Mouse (Mus musculus) CH12.LX (cell line): ENCODE data around the gene Fmnl1. TPM values are rescaled to one million over a fixed set of nuclear protein-coding genes. Genes with fewer than 3 reads are reported as not detected.

Experiments used
- DNase-seq: peaks from one replicate; pipeline ENCODE4 v3.0.0-alpha.2; 2013; ENCODE audit errors: extremely low read depth
- H3K27ac ChIP-seq: 2 replicates; pipeline ENCODE4 v1.5.1; 2012; ENCODE audit warnings: low read depth, mild to moderate bottlenecking, control low read depth, moderate library complexity; ENCODE audit not compliant: insufficient read depth
- H3K27me3 ChIP-seq: replicated peaks from 2 replicates; pipeline ENCODE3; 2012; ENCODE audit warnings: inconsistent platforms
- H3K36me3 ChIP-seq, 2 experiments: replicated peaks in 1 of 2; 2 replicates each; pipeline versions ENCODE3 to v1.6.1; 2012; ENCODE audit warnings: inconsistent platforms in 1 of 2, low read length in 1 of 2, mild to moderate bottlenecking in 1 of 2, mixed read lengths in 1 of 2, moderate library complexity in 1 of 2; ENCODE audit not compliant: control insufficient read depth in 1 of 2, insufficient read depth in 1 of 2
- H3K4me1 ChIP-seq, 2 experiments: 2 replicates each; pipeline ENCODE4 v1.6.1; 2012; ENCODE audit warnings: inconsistent platforms in 1 of 2, moderate library complexity in 1 of 2; ENCODE audit not compliant: insufficient read depth in 2 of 2, control insufficient read depth in 1 of 2
- H3K4me2 ChIP-seq: 2 replicates; pipeline ENCODE4 v1.6.1; 2012; ENCODE audit warnings: low read depth, mild to moderate bottlenecking, control low read depth; ENCODE audit not compliant: poor library complexity, insufficient read depth, severe bottlenecking
- H3K4me3 ChIP-seq, 3 experiments: fragments of 150-350 bp in 1 of 3; sonication (generic) in 1 of 3; replicated peaks in 1 of 3; 2 replicates each; pipeline versions ENCODE3 to v1.5.1; 2011 to 2012; ENCODE audit warnings: low read depth in 2 of 3, low read length in 2 of 3, mild to moderate bottlenecking in 2 of 3, moderate library complexity in 2 of 3, control low read depth in 1 of 3, improper control_type of control experiment in 1 of 3, inconsistent platforms in 1 of 3, mixed read lengths in 1 of 3; ENCODE audit not compliant: poor library complexity in 1 of 3
- H3K79me2 ChIP-seq: replicated peaks from 2 replicates; pipeline ENCODE4 v1.6.1; 2012; ENCODE audit warnings: mild to moderate bottlenecking, moderate library complexity; ENCODE audit not compliant: control insufficient read depth, poor library complexity, insufficient read depth, severe bottlenecking; ENCODE audit errors: extremely low read depth
- H3K9ac ChIP-seq: 2 replicates; pipeline ENCODE4 v1.6.1; 2012; ENCODE audit warnings: low read depth, mild to moderate bottlenecking, control low read depth, moderate library complexity; ENCODE audit not compliant: insufficient read depth
- H3K9me3 ChIP-seq: replicated peaks from 2 replicates; pipeline ENCODE3; 2012; ENCODE audit warnings: low read length, inconsistent platforms, mixed read lengths
- CHD1 ChIP-seq: IDR thresholded peaks from 2 replicates; pipeline ENCODE4 v1.6.1; 2012; ENCODE audit warnings: low read depth, low read length, improper control_type of control experiment, inconsistent platforms
- CHD2 ChIP-seq: IDR thresholded peaks from 2 replicates; pipeline ENCODE4 v1.6.1; 2011; ENCODE audit warnings: low read length, improper control_type of control experiment
- ELF1 ChIP-seq: IDR thresholded peaks from 2 replicates; pipeline ENCODE4 v1.6.1; 2014; ENCODE audit warnings: low read depth, mild to moderate bottlenecking, inconsistent platforms, low read length, improper control_type of control experiment
- EP300 ChIP-seq: IDR thresholded peaks from 2 replicates; pipeline ENCODE4 v1.6.1; 2011; ENCODE audit warnings: low read length, improper control_type of control experiment
- ETS1 ChIP-seq: conservative IDR thresholded peaks from 2 replicates; pipeline ENCODE4 v1.6.1; 2012; ENCODE audit warnings: low read depth, mild to moderate bottlenecking, inconsistent platforms, low read length, improper control_type of control experiment, moderate library complexity
- HCFC1 ChIP-seq: IDR thresholded peaks from 2 replicates; pipeline ENCODE4 v1.6.1; 2012; ENCODE audit warnings: low read depth, mild to moderate bottlenecking, inconsistent platforms, low read length, improper control_type of control experiment
- MAFK ChIP-seq: IDR thresholded peaks from 2 replicates; pipeline ENCODE4 v1.6.1; 2011; ENCODE audit warnings: low read length, improper control_type of control experiment; ENCODE audit not compliant: insufficient replicate concordance
- MAX ChIP-seq: IDR thresholded peaks from 2 replicates; pipeline ENCODE4 v1.6.1; 2011; ENCODE audit warnings: low read length, improper control_type of control experiment
- MEF2A ChIP-seq: IDR thresholded peaks from 2 replicates; pipeline ENCODE4 v1.6.1; 2014; ENCODE audit warnings: low read depth, mild to moderate bottlenecking, inconsistent platforms, low read length, improper control_type of control experiment, borderline replicate concordance
- MXI1 ChIP-seq: IDR thresholded peaks from 2 replicates; pipeline ENCODE4 v1.6.1; 2011; ENCODE audit warnings: mild to moderate bottlenecking, low read depth, low read length, improper control_type of control experiment
- NELFE ChIP-seq: IDR thresholded peaks from 2 replicates; pipeline ENCODE4 v1.6.1; 2011; ENCODE audit warnings: low read depth, low read length, improper control_type of control experiment
- POLR2A ChIP-seq: IDR thresholded peaks from 2 replicates; pipeline ENCODE4 v1.6.1; 2011; ENCODE audit warnings: low read depth, mild to moderate bottlenecking, improper control_type of control experiment, low read length
- POLR2AphosphoS2 ChIP-seq: IDR thresholded peaks from 2 replicates; pipeline ENCODE4 v1.6.1; 2011; ENCODE audit warnings: low read depth, low read length, improper control_type of control experiment
- RCOR1 ChIP-seq: conservative IDR thresholded peaks from 2 replicates; pipeline ENCODE4 v1.6.1; 2012; ENCODE audit warnings: low read depth, mild to moderate bottlenecking, inconsistent platforms, low read length, improper control_type of control experiment
- SIN3A ChIP-seq: IDR thresholded peaks from 2 replicates; pipeline ENCODE4 v1.6.1; 2012; ENCODE audit warnings: low read length, improper control_type of control experiment, inconsistent platforms
- TBP ChIP-seq: conservative IDR thresholded peaks from 2 replicates; pipeline ENCODE4 v1.6.1; 2011; ENCODE audit warnings: low read depth, low read length, improper control_type of control experiment
- USF2 ChIP-seq: conservative IDR thresholded peaks from 2 replicates; pipeline ENCODE4 v1.6.1; 2011; ENCODE audit warnings: low read depth, low read length, improper control_type of control experiment
- ZMIZ1 ChIP-seq: IDR thresholded peaks from 2 replicates; pipeline ENCODE4 v1.6.1; 2012; ENCODE audit warnings: low read depth, mild to moderate bottlenecking, inconsistent platforms, low read length, improper control_type of control experiment
- ZNF384 ChIP-seq: IDR thresholded peaks from 2 replicates; pipeline ENCODE4 v1.6.1; 2012; ENCODE audit warnings: low read depth, low read length, improper control_type of control experiment, inconsistent platforms
- dilution Hi-C: fragments of 300-500 bp; cut with MboI; formaldehyde crosslinking; loops from 2 replicates; pipeline ENCODE4 v1.14.3; 2020; ENCODE audit warnings: low sequenced_read_pairs; ENCODE audit not compliant: extremely low pct_unique_long_range_greater_than_20kb, extremely low pct_ligation_motif_present
- in situ Hi-C: fragments of 300-500 bp; cut with MboI; formaldehyde crosslinking; loops from 3 replicates; pipeline ENCODE4 v1.14.3; 2019; ENCODE audit warnings: low sequenced_read_pairs, low pct_ligation_motif_present, low pct_unique_long_range_greater_than_20kb, mixed read lengths
- polyA plus RNA-seq: library from polyadenylated mRNA; unstranded; fragments of >175 nt; gene quantifications from 2 replicates; pipeline ENCODE4 v1.2.1, GENCODE M21; 2012; ENCODE audit warnings: low read depth; ENCODE audit not compliant: insufficient read length
- total RNA-seq, 2 experiments: library from RNA; depleted of rRNA; stranded (reverse); fragments of 300-350 nt in 1 of 2; fragments of >200 nt in 1 of 2; gene quantifications; 2 replicates each; pipeline ENCODE4 v1.2.3; 2012 to 2014

Fmnl1 gene
- total and polyA plus RNA-seq, 3 experiments: 6.9 to 118 (median 35.0) TPM

- dilution Hi-C loops (no loop called here), in situ Hi-C loops (no loop called here)
- peaks cover 6 to 58% of the 10 kb centered on the region in 2 experiments for H3K4me1 ChIP-seq
- no peaks in the 10 kb centered on the region for H3K27me3 ChIP-seq
- H3K36me3 ChIP-seq: peaks cover 23 to 51% of the 10 kb centered on the region in 2 experiments
- H3K9me3 ChIP-seq: no peaks in the 10 kb centered on the region
- H3K79me2 ChIP-seq: peaks cover 37% of the 10 kb centered on the region
- peak overlapping the region; percentile 53; the same call in 1 of the 2 replicates for H3K27ac ChIP-seq
- DNase-seq: peak; percentile 51
- H3K4me3 ChIP-seq: peak overlapping the region; percentile 55 to 85 (median 56)
- peak overlapping the region; percentile 99 for H3K9ac ChIP-seq
- peak; percentile 97 for TF ChIP-seq TBP
- peak; percentile 55; the same call in 1 of the 2 replicates for TF ChIP-seq CHD1
- TF ChIP-seq ZNF384: no peak
- peak overlapping the region; percentile 86 for H3K4me2 ChIP-seq
Observed at GRCm38 (mm10) chr11:103134221-103134620, 36.7 kb upstream of the Fmnl1 start.

DNA sequence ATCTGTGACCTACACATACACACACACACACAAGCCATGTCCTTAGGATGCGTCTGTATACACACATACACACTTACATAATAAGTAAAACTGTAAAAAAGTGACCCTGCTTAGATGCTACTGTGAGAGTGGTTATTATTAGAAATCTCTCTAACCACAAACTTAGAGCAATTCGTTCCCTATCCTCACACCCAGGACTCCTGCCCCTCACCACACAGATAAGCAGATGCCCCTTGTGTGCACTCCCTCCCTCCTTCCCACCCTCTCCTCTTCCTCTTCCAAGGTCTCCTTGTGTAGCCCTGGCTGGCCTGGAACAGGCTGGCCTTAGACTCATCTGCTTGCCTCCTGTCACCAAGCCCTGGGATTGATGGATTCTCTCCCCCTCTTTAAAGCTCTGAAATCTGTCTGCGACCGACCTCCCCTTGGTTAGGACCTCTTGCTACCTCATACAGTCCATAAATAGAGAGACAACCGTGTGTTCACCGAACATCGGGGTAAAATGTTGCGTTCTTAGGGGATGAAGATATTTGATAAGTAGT lies 34.8 kb upstream of the Fmnl1 start:
- H3K4me2 ChIP-seq: no peak overlapping the region
- peaks cover 6 to 42% of the 10 kb centered on the region in 2 experiments for H3K4me1 ChIP-seq
- DNase-seq: no peak

DNA sequence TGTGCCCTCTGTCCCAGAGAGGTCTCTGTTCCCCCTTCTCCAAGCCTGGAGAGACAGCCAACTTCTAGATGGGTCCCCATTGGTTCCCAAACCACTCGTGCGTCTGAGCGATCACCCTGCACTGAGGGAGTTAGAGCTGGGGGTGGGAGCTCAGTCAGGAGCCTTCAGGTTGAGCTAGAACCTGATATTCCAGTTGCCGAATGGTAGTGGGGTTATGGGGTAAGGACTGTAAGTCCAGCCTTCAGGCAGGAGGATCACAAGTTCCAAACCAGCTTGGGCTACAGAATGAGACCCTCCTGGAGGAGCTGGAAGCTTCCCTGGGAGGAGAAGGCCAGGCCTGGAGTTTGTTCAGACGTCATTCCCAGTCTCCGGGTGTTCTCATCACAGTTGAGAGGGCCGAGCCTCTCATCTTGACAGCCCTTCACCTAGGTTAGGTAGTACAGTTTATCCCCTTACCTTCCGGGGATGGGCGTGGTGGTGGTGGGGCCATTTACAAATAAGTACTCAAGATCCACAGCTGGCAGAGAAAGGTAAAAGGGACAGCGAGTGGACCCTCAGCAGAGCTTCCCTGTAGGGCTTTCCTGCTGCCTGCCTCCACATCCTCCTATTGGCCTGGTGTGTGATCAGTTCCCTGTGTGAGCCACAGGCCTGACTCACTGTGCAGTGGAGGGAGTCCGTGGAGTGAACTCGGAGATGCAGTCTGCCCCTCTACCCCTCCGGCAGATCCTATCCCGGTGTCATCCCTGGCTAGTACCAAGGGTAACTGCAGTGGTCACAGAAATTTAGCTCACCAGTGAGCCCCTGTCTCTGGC lies 30.8 kb upstream of the Fmnl1 start:
- no peak for DNase-seq
- Histone ChIP-seq H3K9me3 (no peaks in the 10 kb centered on the region), H3K9ac (no peak overlapping the region), H3K27ac (no peak overlapping the region), H3K4me1 (peaks cover 32 to 66% of the 10 kb centered on the region in 2 experiments), H3K36me3 (peaks cover 37 to 60% of the 10 kb centered on the region in 2 experiments), H3K27me3 (no peaks in the 10 kb centered on the region), H3K4me2 (no peak overlapping the region)
- in situ Hi-C loops (no loop called here), dilution Hi-C loops (no loop called here)
- TF ChIP-seq ELF1 (no peak), ZMIZ1 (no peak), POLR2A (no peak), HCFC1 (no peak), CHD1 (no peak), MAX (no peak), CHD2 (no peak), NELFE (no peak), SIN3A (no peak), MXI1 (no peak), EP300 (no peak), RCOR1 (no peak), ETS1 (no peak), USF2 (no peak)
- TF ChIP-seq, all 38 proteins: peak for 0
- Histone ChIP-seq H3K79me2 (peaks cover 4% of the 10 kb centered on the region; the same call in 1 of the 2 replicates), H3K4me3 (no peak overlapping the region)

More for the DNA sequence above, 34.8 kb upstream of the Fmnl1 start:
- Histone ChIP-seq H3K9me3 (no peaks in the 10 kb centered on the region), H3K27ac (no peak overlapping the region), H3K4me3 (no peak overlapping the region), H3K27me3 (no peaks in the 10 kb centered on the region), H3K9ac (no peak overlapping the region), H3K36me3 (peaks cover 37 to 52% of the 10 kb centered on the region in 2 experiments), H3K79me2 (peaks cover 27% of the 10 kb centered on the region)
- in situ Hi-C loops (no loop called here), dilution Hi-C loops (no loop called here)
- TF ChIP-seq MEF2A (no peak), POLR2AphosphoS2 (no peak), ELF1 (no peak), MAX (no peak), MAFK (no peak), USF2 (no peak), ZMIZ1 (no peak), ETS1 (no peak)
